Mouse (Mus musculus) macrophage (primary cell): Measurements from ENCODE around the gene Ncs1. TPM values are rescaled to one million over a fixed set of nuclear protein-coding genes. Genes with fewer than 3 reads are reported as not detected.

Source experiments
- H3K27ac ChIP-seq: fragments of 350-480 bp; formaldehyde crosslinking; 2 replicates; pipeline ENCODE4 v1.9.0; 2021
- H3K36me3 ChIP-seq: fragments of 350-480 bp; formaldehyde crosslinking; 2 replicates; pipeline ENCODE4 v1.9.0; 2021; ENCODE audit errors: inconsistent target
- H3K4me3 ChIP-seq: fragments of 350-480 bp; formaldehyde crosslinking; 2 replicates; pipeline ENCODE4 v1.9.0; 2021; ENCODE audit errors: inconsistent target
- H3K79me2 ChIP-seq: fragments of 350-480 bp; formaldehyde crosslinking; 2 replicates; pipeline ENCODE4 v1.9.0; 2021; ENCODE audit errors: inconsistent target
- WGBS: methylation state at CpG from one replicate; pipeline ENCODE4 v1.1.7; 2026; ENCODE audit warnings: inconsistent platforms; ENCODE audit not compliant: missing documents; 5-methylcytosine and 5-hydroxymethylcytosine counted together
- polyA plus RNA-seq: library from polyadenylated mRNA; stranded (reverse); fragments of 250-400 nt; gene quantifications from 3 replicates; pipeline ENCODE4 v1.2.4, GENCODE M21; 2018; ENCODE audit warnings: inconsistent platforms

The Ncs1 gene
- polyA plus RNA-seq, 1 experiment from 2014 or later = 0.34 TPM

DNA sequence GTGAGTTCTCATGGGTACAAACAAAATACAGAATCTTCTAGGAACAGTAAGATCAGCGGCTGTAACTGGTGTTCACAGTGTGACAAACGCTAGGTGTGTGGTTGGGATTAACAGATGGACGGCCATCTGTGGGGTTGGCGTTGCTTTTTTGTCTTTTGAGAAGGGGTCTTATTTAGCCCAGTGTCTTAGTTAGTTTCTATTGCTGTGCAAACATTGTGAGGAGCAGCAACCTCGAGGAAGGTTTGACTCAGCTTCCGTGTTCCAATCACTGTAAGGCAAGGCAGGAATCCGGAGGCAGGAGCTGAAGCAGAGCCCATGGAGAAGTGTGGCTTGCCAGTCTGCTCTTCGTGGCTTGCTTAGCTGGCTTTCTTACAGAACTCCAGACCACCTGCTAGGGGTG, 35.5 kb downstream of the Ncs1 start:
- no peaks in the 10 kb centered on the region for H3K36me3 ChIP-seq
- 91% methylated on average over 8 of the region's 8 CpGs for WGBS
- no peaks in the 10 kb centered on the region for H3K79me2 ChIP-seq
- H3K4me3 ChIP-seq = no peak overlapping the region
- no peak overlapping the region for H3K27ac ChIP-seq

- whole genome bisulfite sequencing = 94% methylated on average over 7 of the region's 7 CpGs
Measured at GRCm38 (mm10) chr2:31282266-31282665, 36.6 kb downstream of the Ncs1 start.

GRCm38 (mm10) chr2:31282880-31283279, 37.3 kb downstream of the Ncs1 start:
- WGBS = 92% methylated on average over 12 of the region's 12 CpGs
- Histone ChIP-seq H3K4me3 (no peak overlapping the region), H3K36me3 (no peaks in the 10 kb centered on the region), H3K27ac (no peak overlapping the region), H3K79me2 (no peaks in the 10 kb centered on the region)

More at GRCm38 (mm10) chr2:31282266-31282665, 36.6 kb downstream of the Ncs1 start:
- no peak overlapping the region for H3K27ac ChIP-seq
- H3K79me2 ChIP-seq = no peaks in the 10 kb centered on the region
- H3K36me3 ChIP-seq = no peaks in the 10 kb centered on the region
- no peak overlapping the region for H3K4me3 ChIP-seq

- WGBS = 92% methylated on average over 5 of the region's 5 CpGs
- H3K4me3 ChIP-seq = no peak overlapping the region
- H3K79me2 ChIP-seq = no peaks in the 10 kb centered on the region
- H3K27ac ChIP-seq = no peak overlapping the region
- H3K36me3 ChIP-seq = no peaks in the 10 kb centered on the region
Measured at GRCm38 (mm10) chr2:31284531-31284930, 38.9 kb downstream of the Ncs1 start.

GRCm38 (mm10) chr2:31291421-31291820, 45.8 kb downstream of the Ncs1 start:
- Histone ChIP-seq H3K27ac (no peak overlapping the region), H3K79me2 (no peaks in the 10 kb centered on the region), H3K4me3 (no peak overlapping the region), H3K36me3 (no peaks in the 10 kb centered on the region)
- 16% methylated on average over 6 of the region's 6 CpGs for WGBS

DNA sequence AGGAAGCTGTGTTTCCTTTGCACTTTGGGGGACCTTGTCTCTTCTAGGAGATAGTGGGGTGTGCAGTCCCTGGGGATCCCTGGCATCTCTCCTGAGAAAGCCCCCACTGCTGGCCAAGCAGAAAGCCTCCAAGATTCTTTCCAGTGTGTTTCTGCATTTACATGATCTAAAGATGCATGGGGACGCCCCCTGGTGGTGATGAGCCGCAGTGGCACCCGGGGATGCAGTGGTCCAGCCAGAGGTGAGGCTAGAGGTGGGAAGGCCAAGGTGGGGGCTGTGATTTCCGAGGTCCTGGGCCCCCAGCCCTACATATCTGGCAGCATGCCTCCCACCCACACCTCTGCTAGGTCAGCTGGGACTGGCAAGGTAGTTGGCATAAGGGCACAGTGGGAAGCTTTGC, 49.4 kb downstream of the Ncs1 start:
- no peaks in the 10 kb centered on the region for H3K36me3 ChIP-seq
- no peaks in the 10 kb centered on the region for H3K79me2 ChIP-seq
- WGBS = 0% methylated on average over 4 of the region's 4 CpGs

DNA sequence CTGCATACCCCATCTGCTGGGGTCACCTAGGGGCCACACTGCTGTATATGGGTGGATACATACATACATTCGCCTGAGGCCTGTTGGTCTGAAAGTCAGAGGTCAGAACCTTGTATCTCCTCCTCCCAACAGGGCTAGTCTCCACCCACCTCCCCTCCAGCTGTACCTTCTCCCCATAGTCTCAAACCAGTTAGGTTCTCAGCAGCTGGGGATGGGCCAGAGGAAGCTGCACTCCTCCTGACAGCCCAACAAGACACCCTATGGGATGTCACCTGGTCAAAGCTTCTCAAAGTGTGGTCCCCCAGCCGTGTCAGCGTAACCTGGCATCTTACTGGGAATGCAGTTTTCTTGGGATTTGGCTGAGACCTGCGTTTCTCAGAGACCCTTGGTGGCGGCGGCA, 50.8 kb downstream of the Ncs1 start:
- 88% methylated on average over 6 of the region's 6 CpGs for WGBS
- H3K36me3 ChIP-seq = no peaks in the 10 kb centered on the region
- H3K4me3 ChIP-seq = no peak overlapping the region
- no peaks in the 10 kb centered on the region for H3K79me2 ChIP-seq
- no peak overlapping the region for H3K27ac ChIP-seq

More for the DNA sequence above, 49.4 kb downstream of the Ncs1 start:
- Histone ChIP-seq H3K27ac (no peak overlapping the region), H3K4me3 (no peak overlapping the region)

DNA sequence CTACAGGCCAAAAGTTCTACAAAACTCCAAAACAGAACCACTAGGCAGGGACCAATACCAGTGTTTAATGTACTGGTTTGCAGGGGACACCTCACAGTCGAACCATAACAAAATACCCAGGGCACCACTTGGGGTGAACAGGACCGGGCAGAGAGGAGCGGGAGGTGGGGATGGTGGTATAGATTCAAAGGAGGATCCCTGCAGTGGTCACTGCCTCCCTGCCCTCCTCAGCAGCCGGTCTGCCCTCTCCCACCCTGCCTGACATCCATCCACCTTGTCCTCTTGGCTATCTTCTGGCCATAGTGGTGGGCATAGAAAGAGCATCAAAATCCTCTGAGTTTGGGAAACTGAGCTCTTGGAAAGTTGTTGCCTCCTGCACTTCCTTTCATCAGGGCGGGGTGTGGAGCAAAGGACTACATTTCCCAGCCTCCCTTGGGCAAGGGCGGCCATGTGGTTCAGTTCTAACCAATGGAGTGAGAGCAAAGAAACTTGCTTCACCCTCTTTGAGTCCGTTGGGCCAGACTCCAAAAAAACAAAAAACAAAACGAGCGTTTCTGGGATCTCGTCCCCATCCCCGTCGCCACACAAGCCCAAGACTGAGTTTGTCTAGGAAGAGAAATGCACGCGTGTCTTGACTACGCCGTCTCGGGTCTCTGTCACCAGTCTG, 52.1 kb downstream of the Ncs1 start:
- no peaks in the 10 kb centered on the region for H3K36me3 ChIP-seq
- H3K79me2 ChIP-seq = no peaks in the 10 kb centered on the region
- 13% methylated on average over 17 of the region's 17 CpGs for WGBS
- H3K4me3 ChIP-seq = peak overlapping the region; percentile 30
- H3K27ac ChIP-seq = no peak overlapping the region

GRCm38 (mm10) chr2:31298814-31299213, 53.2 kb downstream of the Ncs1 start:
- Histone ChIP-seq H3K4me3 (no peak overlapping the region), H3K79me2 (no peaks in the 10 kb centered on the region), H3K36me3 (no peaks in the 10 kb centered on the region), H3K27ac (no peak overlapping the region)
- WGBS = 67% methylated on average over 4 of the region's 4 CpGs

- H3K27ac ChIP-seq = no peak overlapping the region
- no peaks in the 10 kb centered on the region for H3K79me2 ChIP-seq
- WGBS = 26% methylated on average over 4 of the region's 4 CpGs
- no peak overlapping the region for H3K4me3 ChIP-seq
- H3K36me3 ChIP-seq = no peaks in the 10 kb centered on the region
Measured at GRCm38 (mm10) chr2:31299266-31299665, 53.6 kb downstream of the Ncs1 start.

GRCm38 (mm10) chr2:31299996-31300395, 54.4 kb downstream of the Ncs1 start:
- Histone ChIP-seq H3K36me3 (no peaks in the 10 kb centered on the region), H3K4me3 (no peak overlapping the region), H3K27ac (no peak overlapping the region), H3K79me2 (no peaks in the 10 kb centered on the region)
- WGBS = 91% methylated on average over 10 of the region's 10 CpGs

DNA sequence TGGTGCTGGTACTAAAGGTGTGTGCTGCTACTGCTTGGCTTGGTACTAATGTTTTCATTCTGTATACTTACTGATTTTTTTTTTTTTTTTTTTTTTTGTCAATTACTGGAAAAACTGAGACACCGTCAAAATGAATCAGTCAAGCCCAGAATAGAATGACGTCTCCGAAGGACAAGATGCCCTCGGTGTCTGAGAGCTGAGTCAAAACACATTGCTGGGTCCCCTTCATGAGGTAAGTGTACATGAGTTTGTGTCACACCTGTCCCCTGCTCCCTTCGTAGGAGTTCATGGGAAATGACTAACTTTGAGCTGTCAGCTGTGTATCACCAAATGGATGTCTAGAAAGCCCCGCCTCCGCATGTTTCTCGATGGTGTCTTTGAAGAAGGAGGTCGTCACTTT, 57.6 kb downstream of the Ncs1 start:
- no peak overlapping the region for H3K27ac ChIP-seq
- H3K4me3 ChIP-seq = no peak overlapping the region
- no peaks in the 10 kb centered on the region for H3K79me2 ChIP-seq
- 81% methylated on average over 9 of the region's 9 CpGs for WGBS
- H3K36me3 ChIP-seq = no peaks in the 10 kb centered on the region

DNA sequence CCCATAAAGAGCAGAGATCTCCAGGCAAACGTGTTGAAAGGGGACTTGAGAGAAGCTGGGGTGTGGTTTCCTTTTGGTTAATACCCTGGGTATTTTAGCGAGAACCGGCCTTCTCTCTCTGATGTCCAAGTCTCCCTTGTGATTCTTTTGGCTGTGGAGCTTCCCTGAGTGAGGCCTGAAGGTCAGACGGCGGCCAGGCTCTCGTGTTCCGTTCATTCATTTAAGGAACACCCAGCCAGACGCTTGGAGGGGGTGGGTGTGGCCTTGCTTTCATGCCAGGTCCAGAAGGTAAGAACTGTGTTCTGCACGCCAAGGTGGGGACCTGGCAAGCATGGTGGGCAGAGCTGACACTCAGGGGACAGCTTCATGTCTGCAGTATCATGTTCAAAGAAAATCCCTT, 58.6 kb downstream of the Ncs1 start:
- H3K36me3 ChIP-seq = no peaks in the 10 kb centered on the region
- no peaks in the 10 kb centered on the region for H3K79me2 ChIP-seq
- whole genome bisulfite sequencing = 66% methylated on average over 9 of the region's 9 CpGs
- no peak overlapping the region for H3K4me3 ChIP-seq
- no peak overlapping the region for H3K27ac ChIP-seq

GRCm38 (mm10) chr2:31304801-31305665, 59.4 kb downstream of the Ncs1 start:
- Histone ChIP-seq H3K27ac (no peak overlapping the region), H3K36me3 (no peaks in the 10 kb centered on the region), H3K79me2 (no peaks in the 10 kb centered on the region), H3K4me3 (no peak overlapping the region)
- WGBS = 92% methylated on average over 22 of the region's 22 CpGs

- 45% methylated on average over 4 of the region's 4 CpGs for WGBS
- no peak overlapping the region for H3K27ac ChIP-seq
- no peak overlapping the region for H3K4me3 ChIP-seq
- H3K79me2 ChIP-seq = no peaks in the 10 kb centered on the region
- H3K36me3 ChIP-seq = no peaks in the 10 kb centered on the region
Measured at GRCm38 (mm10) chr2:31305684-31306083, 60.1 kb downstream of the Ncs1 start.
